Mouse (Mus musculus): Measurements from ENCODE around the gene H2-DMb1. TPM values are rescaled to one million over a fixed set of nuclear protein-coding genes. Genes with fewer than 3 reads are reported as not detected.
"Not testable (repeated sequence)": the region's sequence is repeated elsewhere in the genome, so short reads cannot be mapped to it uniquely, and the experiment has no call there.

The H2-DMb1 gene
- total RNA-seq, 2 experiments from 2014 or later = 1.0 to 1.4 TPM

DNA sequence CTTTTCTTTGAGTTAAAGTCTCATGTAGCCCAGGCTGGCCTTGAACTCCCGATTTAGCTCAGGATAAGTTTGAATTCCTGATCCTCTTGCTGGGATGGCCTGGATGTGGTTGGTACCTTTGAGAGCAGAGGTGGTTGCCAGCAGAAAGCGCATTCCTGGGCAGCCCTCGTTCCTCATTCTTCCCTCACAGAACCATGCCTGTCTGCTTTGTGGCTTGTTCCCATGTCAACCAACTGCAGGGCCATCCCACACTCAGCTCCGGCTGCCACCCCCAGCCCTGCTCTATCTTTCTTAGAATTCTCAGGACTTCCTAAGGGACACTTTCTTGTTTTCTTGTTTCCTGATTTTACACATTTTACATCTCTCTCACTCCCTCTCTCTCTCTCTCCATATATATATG lies 11.4 kb upstream of the H2-DMb1 start:
- intact Hi-C loops (cut with DNase I; ENCODE audit: low total_unique reads) = no loop called here
- DNase-seq = no peak

DNA sequence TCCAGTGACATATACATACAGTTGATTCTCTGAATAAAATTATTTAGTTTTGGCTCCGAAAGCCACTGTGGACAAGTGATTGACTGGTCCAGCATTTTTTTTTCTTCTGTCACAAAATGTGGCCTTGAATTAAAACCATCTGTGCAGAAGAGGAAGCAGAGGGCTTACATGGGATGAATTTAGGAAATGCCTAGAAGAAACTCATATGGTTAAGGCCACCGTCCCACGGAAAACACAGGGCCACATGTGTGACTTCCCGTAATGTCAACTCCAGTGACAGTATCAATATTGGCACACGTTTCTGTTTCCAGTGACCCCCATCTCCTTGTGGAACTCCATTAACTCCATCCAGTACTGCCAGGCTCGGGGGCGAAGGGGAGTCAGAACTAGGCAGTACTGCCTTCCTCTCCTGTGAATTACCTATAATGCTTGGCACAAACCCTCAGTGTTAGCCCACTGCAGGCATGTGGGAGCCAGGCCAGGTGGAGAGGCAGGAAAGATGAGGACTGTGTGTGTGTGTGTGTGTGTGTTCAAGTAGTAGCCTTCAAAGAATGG lies 10.3 kb upstream of the H2-DMb1 start:
- intact Hi-C loops (cut with DNase I; ENCODE audit: low total_unique reads) = no loop called here
- DNase-seq = no peak

DNA sequence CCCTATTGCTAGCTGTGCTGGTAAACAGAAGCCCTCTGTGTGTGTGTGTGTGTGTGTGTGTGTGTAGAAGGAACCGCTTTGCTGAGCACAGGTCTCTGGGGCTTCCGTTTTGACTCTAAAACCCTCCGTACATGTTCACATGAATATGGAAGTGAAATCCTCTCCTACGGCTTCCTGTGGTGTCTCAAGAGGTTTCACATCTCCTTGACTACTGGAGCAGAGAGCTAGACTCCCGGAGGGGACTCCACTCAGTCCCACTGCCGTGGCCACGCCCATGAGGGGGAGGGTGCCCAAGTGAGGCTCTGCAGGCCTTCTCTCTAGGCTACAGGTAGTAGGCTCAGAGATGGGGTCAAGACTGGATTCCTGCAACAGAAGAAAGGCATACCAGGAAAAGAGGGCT lies 9.8 kb upstream of the H2-DMb1 start, which contains the start of gene H2-DMb2:
TSS of gene H2-DMb2 (plus strand) at position 275 of the 400 bp plus-strand sequence.
- intact Hi-C loops (cut with DNase I; ENCODE audit: low total_unique reads) = no loop called here
- peak; percentile 63 for DNase-seq

DNA sequence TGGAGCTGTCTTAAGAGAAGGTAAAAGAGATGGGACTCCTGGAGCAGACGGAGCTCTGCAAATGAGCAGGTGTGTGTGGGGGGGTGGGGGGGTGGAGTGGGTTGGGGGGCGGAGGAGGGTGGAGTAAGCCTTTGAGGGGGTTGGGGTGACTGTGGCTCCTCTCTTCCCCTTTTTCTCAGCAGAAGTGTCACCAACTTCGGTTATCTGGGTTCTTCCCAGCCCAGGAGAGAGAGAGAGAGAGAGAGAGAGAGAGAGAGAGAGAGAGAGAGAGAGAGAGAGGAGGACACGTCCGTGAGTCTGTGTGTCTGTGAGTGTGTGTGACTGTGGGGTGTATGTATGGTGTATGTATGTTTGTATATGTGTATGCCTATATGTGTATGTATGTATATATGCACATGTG lies 9.4 kb upstream of the H2-DMb1 start:
- no peak for DNase-seq
- intact Hi-C loops (cut with DNase I; ENCODE audit: low total_unique reads) = no loop called here

DNA sequence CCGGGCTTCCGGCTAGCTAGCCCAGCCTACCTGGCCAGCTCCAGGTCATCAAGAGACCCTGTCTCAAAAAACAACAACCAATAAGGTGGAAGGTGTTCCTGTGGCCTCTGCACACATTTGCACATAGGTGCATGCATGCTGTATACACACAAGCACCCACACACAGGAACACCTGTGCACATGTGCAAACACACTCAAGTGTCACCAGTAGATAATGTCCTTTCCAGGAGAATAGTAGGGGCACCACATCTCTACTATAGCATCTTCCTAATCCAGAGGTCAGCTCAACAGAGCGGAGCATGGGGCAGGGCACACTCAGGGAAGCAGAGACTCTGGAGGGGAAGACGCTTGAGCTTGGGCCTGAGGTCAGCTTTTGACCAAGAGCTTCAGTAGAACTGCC lies 8.7 kb upstream of the H2-DMb1 start:
- intact Hi-C loops (cut with DNase I; ENCODE audit: low total_unique reads); DNase-seq: not testable (repeated sequence)

DNA sequence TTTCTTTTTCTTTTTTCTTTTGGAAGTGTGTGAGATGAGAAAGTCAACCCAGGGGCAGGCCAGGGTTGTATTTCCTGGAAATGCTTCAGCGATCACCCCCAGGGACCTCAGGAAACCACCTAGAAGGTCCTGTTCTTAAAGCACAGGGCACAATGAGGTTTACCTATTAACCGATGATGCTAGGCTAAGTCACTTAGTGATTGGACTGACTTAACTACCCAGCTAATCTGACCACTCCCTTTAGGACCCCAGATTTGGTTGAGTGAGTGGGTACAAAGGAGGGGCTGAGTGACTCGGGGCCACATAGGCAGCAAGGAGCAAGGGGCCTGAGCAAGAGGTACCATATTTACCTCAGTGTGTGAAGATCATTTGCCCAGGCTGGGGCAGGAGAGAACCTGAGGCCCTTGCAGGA lies 7.9 kb upstream of the H2-DMb1 start:
- no peak for DNase-seq
- intact Hi-C loops (cut with DNase I; ENCODE audit: low total_unique reads) = no loop called here

DNA sequence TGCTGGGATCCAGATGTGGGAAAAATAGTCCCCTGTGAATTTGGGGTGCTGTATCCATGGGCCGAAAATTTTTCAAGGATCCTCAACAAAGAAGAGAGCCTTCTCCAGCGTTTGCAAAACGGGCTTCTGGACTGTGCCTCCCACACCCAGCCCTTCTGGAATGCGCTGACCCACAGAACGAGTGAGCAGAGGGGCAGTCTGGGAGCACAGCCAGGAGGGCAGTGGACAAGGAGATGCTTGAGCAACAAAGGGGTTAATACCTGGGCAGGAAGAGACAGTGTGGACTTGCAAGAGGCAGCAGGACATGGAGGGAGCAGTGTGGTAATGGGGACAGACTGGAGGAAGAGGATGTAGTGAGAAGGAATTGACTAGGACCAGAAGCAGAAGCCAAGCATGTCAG lies 2.7 kb downstream of the H2-DMb1 start:
- intact Hi-C loops (cut with DNase I; ENCODE audit: low total_unique reads) = no loop called here
- no peak for DNase-seq

DNA sequence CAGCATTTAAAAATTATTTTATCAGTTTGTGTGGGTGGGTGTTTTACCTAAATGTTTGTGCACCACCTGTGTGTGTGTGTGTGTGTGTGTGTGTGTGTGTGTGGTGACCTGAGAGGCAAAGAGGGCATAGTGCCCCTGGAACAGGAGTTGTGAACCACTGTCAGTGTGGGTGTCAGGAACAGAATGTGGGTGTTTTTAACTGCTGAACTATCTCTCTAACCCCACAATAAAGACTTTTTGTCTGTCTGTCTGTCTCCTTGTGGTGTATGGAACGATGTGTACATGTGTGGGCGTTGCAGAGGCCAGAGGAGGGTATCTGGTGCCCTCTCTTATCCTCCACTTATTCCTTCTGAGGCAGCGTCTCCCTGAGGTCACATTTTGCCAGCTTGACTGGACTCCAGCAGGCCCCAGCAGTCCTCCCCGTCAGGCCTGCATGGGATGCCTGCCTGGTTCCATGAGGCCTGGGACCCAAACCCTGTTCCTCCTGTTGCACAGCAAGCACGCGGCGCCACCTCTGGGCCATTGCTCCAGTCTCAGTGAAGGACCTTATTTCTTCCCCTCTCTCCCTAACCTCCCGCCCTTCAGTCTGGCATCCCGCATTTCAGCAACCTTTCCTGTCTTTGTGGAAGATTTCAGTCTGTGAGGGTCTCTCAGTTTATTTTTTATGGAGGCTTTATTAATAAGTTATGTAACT lies 11.5 kb downstream of the H2-DMb1 start:
- DNase-seq = peak; percentile 28
- intact Hi-C loops (cut with DNase I; ENCODE audit: low total_unique reads) = no loop called here

DNA sequence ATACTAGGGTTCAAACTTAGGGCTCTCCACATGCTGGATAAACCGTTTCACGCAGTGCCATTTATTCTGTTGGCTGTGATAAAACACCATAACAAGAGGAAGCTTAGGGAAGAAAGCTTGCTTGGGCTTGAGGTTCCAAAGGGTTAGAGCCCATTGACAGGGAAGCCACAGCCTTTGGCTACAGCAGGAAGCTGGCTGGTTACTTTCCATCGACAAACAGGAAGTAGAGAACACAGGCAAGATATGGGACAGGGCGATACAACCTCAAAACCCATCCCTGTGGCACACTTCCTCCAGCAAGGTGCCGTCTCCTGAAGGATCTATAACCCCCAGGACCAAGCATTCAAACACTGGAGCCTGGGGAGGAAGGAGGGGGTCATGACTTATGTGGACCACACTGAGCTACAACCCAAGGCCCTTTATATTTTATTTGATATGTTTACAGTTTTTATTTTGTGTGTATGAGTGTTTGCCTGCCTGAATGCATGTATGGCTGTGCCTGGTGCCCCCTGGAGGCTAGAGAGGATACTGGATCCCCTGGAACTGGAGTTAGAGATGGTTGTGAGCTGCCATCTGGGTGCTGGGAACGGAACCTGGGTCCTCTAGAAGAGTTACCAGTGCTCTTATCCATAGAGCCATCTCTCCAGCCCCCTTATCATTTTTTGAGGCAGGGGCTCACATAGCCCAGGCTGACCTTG lies 12.3 kb downstream of the H2-DMb1 start:
- intact Hi-C loops (cut with DNase I; ENCODE audit: low total_unique reads) = loop anchor here (5.0 kb wide), 3 partner anchors 33 to 88 kb away; no protein-coding TSS in a partner anchor
- DNase-seq = no peak

DNA sequence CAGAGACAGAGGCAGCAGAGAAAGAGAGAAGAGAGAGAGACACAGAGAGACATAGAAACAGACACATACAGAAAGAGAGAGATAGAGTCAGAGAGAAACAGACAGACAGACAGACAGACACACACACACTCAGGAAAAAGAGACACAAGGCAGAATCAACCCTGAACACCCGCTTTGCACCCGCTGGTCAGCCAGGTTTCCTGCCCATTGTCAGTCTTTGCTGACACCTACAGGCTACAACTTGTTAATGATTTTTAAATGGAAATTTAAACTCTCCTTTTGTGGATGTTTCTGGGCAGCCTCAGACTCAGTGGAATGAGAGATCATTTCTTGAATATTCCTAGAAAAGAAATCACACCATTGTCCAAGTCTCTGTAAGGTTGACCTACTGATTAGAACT lies 16.4 kb downstream of the H2-DMb1 start:
- peak; percentile 49 for DNase-seq
- intact Hi-C loops (cut with DNase I; ENCODE audit: low total_unique reads) = loop anchor here (5.0 kb wide), 3 partner anchors 37 to 92 kb away; no protein-coding TSS in a partner anchor

DNA sequence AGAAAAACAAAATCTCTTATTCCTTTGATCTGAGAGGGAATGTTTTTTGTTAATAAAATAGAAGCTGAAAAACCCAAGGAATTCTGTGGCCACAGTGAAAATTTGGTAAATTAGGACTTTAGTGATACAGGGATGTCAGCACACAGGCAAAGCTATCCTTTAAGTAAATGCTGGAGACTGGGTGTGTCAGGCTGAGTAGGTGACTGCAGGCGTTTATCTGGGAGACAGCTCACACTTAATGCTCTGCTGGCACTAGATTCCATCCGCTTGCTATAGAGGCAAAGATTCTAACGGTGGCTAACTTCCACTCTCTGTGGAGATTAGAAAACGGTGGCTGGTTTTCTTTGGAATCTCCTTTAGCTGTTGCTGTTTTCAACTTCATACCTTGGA lies 17.6 kb downstream of the H2-DMb1 start:
- no peak for DNase-seq
- intact Hi-C loops (cut with DNase I; ENCODE audit: low total_unique reads) = loop anchor here (5.0 kb wide), 1 partner anchor 67 kb away; the partner anchor contains the start of gene H2-Ob

DNA sequence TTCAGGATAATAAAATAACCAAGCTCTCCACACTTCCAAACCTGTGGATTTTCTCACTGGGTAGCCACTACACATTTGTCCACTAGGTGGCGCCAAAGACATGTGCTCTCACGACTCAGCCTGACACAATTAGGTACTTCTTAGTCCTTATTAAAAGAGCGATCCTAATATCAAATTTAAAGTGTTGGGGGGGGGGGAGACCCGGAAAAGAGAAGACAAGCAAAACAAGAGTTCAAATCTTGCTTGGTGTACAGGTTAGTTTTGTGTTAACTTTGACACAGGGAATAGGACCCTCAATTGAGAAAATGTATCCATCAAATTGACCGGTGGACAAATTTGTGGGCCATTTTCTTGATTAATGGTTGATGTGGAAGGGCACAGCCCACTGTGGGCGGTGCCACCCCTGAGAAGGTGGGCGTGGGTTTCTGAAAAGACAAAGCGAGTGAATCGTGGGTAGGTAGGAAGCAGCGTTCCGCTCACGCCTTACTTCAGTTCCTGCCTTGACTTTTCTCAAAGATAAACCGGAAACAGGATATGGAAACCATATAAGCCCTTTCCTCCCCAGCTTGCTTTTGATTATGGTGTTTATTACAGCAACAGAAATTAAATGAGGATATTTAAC lies 18.1 kb downstream of the H2-DMb1 start:
- DNase-seq = peak; percentile 67
- intact Hi-C loops (cut with DNase I; ENCODE audit: low total_unique reads) = loop anchor here (5.0 kb wide), 1 partner anchor 66 kb away; the partner anchor contains the start of gene H2-Ob

DNA sequence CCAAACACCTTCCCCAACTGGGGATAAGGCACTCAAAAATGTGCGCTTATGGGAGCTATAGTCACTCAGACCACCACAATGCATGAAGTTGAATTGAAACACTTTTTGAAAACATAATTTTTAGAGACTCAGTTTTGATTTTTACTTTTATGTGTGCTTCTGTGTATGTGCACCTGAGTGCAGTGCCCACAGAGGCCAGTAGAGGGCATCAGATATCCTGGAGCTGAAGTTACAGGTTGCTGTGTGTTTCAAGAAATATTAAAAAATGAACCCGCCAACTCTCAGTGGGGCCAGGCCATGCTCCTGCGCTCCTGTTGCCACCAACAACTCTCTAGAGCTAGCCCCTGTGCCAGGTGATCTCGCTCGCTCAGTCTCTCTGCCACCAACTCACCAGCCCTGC lies 19.7 kb downstream of the H2-DMb1 start:
- DNase-seq = no peak
- intact Hi-C loops (cut with DNase I; ENCODE audit: low total_unique reads) = loop anchor here (5.0 kb wide), 1 partner anchor 65 kb away; the partner anchor contains the start of gene H2-Ob

DNA sequence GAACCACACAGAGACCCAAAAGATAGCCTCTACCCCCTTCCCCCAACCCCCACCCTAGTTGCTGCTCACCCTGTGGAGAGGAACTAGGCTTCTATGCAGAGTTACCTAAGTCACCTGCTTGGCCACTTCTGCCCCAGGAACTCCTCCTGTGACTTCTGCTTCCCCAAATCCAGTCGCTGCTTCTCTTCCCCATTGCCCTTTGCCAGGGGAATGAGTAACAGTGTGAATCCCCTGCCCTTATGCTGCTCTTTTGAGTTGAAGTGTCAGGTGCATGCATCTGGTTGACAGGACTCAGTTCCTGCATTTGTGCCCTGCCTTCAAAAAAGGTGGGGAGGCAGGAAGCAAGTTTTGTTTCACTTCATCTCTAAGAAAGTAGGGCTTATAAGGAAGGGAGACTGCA lies 21.2 kb downstream of the H2-DMb1 start:
- intact Hi-C loops (cut with DNase I; ENCODE audit: low total_unique reads) = loop anchor here (5.0 kb wide), 1 partner anchor 63 kb away; the partner anchor contains the start of gene H2-Ob
- DNase-seq = no peak

DNA sequence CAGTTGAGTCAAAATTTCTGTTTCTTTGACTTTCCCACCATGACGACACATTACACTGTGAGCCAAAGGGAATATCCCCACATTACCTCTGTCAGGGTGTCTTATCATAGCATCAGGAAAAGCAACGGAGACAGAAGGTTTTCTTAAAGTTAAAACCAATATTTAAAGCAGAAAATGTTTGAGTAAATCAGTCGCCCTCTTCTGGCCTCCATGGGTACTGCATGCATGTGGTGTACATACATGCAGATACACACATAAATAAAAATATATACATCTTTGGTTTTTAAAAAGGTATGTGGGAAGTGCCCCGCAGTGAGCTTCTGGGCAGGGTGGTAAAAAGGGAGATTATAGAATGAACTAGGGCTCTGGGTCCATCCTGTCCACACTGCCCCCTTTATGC lies 24.3 kb downstream of the H2-DMb1 start:
- no peak for DNase-seq
- intact Hi-C loops (cut with DNase I; ENCODE audit: low total_unique reads) = no loop called here

DNA sequence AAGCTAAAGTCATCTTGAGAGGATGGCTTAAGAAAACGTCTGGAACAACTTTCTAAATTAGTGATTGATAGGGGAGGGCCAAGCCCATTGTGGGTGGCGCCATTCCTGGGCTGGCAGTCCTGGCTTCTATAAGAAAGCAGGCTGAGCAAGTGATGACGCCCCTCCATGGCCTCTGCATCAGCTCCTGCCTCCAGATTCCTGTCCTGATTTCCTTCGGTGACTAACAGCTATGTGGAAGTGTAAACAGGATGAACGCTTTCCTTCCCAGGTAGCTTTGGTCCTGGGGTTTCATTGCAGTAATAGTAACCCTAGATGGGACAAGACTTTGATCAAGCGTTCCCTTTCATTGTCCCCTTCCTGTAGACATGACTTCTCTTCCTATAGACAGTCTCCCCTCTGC lies 26.1 kb downstream of the H2-DMb1 start:
- intact Hi-C loops (cut with DNase I; ENCODE audit: low total_unique reads) = no loop called here
- no peak for DNase-seq

DNA sequence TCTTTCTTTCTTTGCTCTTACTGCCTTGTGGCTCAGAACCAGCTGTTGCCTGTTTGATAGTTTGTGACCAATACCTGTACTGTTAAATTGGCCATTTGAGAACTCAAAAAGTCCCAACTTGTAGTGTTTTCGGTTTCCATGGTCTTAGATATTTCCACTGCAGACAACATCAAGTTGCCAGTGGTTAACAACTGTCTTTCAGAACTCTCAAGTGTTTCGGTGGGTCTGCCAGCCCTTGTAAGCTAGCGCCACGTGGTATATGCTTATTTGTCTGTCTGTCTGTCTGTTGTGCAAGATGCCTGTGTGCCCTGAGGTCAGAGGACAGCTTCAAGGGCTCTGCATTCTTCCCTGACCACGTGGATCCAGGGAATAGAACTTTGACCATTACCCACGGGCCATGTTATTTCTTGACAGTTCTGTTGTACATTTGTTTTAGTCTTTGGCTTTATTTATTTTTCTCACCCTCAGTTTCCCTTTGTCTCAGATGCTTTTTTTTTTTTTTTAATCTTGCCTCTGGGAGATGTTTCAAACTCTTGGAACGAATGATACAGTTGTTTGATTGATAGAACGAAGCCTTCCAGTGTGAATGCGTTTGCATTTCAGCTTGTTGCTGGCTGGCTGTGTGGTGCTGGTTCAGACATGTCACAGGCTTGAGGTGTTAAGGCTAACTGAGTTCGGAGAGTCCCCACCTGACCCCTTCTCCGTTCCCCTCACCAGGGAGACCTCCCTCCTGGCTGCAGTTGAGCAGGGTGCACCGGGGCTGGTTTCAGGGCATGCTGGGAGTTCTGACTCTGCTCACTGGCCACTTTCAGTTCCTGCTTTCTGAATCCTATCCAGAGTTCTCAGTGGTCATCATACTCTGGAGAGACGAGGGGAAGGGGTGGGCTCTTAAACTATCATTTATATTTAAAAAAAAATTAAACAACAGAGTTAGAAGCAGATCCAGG lies 27.3 kb downstream of the H2-DMb1 start:
- intact Hi-C loops (cut with DNase I; ENCODE audit: low total_unique reads) = no loop called here
- no peak for DNase-seq

DNA sequence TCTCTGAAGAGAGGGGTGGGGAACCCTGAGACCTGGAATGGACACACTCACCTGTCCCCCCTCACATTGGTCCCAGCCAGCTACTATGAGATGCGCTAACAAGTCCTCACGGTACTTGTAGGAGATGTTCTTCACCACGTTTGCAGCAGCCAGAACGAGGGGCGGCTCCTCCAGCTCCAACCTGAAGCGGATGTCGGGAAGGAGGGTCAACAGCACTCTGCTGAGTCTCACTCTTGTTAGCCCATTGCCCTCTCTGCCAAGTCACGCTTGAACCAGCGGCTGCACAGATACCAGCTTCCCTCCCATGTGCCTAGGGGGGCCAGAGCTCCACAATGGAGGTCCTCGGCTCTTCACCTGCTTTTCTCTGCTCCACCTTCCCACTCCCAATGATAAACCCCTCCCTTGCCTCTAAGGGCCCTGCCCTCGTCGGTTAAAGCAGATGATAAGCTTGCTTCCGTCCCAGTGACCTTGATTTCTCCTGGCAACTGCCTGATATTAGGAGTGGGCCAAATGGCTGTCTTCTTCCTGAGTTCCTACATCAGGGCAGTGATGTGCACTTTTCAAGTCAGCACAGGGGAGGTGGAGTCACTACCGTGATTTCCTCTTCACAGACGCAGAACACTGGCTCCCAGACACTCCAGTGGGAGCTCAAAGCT lies 30.8 kb downstream of the H2-DMb1 start:
- no peak for DNase-seq
- intact Hi-C loops (cut with DNase I; ENCODE audit: low total_unique reads) = no loop called here

DNA sequence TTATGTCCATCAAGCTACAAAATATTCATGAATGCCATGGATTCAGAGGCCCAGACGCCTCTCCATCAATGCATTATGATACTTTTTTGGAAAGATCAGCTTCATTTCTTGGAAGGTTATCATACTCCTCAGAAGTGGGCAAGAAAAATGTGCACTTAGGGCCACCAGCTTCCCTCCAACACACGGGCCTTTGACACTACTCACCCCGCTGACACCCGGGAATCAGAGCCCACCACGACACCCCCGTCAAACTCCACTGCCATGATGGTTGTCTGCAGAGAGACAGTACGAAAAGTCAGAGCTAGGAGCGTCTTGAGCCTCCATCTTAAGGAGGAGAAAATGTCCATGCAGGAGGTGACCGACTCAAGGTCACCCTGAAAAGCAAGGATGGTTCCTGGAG lies 32.7 kb downstream of the H2-DMb1 start:
- DNase-seq = no peak
- intact Hi-C loops (cut with DNase I; ENCODE audit: low total_unique reads) = no loop called here

All from gastrocnemius, postnatal 14 days (tissue).